Mouse (Mus musculus) retina, postnatal 1 day (tissue): Measurements from ENCODE around the gene Hist1h3g.
"Not testable (repeated sequence)": the region's sequence is repeated elsewhere in the genome, so short reads cannot be mapped to it uniquely, and the experiment has no call there.

Source experiments
- DNase-seq: peaks from one replicate; pipeline ENCODE4 v3.0.0-alpha.2; 2012

The Hist1h3g gene

GRCm38 (mm10) chr13:23560699-23561098, 25.5 kb downstream of the Hist1h3g start:
- DNase-seq = not testable (repeated sequence)

- DNase-seq = not testable (repeated sequence)
These were observed 26.3 kb downstream of the Hist1h3g start for GRCm38 (mm10) chr13:23561531-23561882.

- peak; percentile 99 for DNase-seq
These were observed 26.8 kb downstream of the Hist1h3g start, which contains the start of gene Hist1h3e for GRCm38 (mm10) chr13:23561883-23562659. Hist1h3e (minus strand) TSS chr13:23562369.

DNA sequence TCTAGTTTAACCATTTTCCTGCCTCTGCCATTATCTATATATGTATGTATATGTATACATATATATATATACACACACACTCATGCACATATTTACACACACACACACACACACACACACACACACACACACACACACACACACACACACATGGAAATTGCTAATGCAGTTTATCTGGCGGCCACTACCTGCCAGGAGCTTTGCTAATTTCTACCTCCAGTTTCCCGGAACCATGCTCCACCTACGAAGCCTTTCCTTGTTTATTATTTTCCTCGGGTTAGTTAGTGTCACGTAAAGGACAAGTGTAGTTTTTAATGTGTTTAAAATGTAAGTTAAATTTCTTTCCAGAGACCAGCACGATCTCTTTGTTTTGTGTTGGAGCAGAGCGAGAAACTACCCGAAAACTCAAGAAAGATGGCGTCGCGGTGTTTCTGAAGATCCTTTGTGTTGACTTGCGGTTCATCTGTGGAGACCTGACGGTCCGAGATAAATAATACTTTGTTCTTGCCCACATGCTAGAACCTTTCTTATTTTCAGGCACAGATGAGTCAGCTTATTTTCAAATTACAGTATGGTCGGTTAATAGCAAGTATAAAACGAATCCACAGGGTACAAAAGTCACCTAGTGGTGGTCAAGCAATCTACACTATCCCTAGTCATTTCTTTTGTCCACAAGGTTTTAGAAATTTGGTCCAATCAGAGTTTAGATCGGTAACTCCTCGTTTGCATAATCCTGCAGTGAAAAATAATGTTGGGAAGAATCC, 27.7 kb downstream of the Hist1h3g start:
- DNase-seq = peak; percentile 91

DNA sequence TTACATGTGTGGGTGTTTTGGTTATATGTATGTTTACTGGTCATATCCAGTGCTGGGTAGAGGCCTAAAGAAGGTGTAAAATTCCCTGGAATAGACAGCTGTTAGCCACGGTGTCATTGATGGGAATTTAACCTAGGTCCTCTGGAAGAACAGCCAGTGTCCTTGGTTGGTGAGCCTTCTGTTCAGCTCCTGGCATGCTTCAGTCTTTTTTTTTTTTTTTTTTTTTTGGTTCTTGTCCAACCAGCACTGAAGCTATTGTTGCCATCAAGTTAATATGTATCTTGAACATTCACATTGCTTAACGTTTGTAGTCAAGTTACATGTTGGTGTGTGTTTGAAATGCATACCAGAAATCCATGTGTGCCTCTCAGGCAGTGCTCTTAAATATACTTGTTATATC, 29.3 kb downstream of the Hist1h3g start:
- no peak for DNase-seq

DNA sequence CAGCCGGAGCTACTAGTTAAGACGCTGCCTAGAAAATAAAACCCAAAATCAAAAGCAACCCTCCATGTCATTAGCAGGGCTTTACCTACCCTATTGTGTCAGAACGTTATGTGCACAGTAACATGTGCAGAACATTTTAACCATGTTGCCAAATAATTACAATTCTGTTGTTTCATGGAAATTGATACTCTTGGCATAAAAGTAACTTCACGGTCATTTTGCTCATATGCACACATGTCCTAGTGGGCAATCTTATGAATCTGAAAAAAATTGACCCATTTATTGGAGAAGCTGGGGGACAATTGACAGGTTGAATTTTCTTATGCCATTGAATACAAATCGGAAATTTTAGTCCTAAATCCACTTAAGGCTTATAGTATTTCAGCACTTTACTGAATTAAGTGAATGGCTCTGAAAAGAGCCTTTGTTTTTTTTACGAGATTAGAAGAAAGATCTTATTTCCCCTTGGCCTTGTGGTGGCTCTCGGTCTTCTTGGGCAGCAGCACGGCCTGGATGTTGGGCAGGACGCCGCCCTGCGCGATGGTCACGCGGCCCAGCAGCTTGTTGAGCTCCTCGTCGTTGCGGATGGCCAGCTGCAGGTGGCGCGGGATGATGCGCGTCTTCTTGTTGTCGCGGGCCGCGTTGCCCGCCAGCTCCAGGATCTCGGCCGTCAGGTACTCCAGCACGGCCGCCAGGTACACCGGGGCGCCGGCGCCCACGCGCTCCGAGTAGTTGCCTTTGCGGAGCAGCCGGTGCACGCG, 35.2 kb downstream of the Hist1h3g start:
- peak; percentile 36 for DNase-seq

- peak; percentile 97 for DNase-seq
These were observed 35.8 kb downstream of the Hist1h3g start, which contains the start of the genes Hist1h2ae and Hist1h2bg for GRCm38 (mm10) chr13:23571022-23571503. Hist1h2ae (minus strand) TSS chr13:23571220. Hist1h2bg (plus strand) TSS chr13:23571396.

GRCm38 (mm10) chr13:23571504-23572217, 36.4 kb downstream of the Hist1h3g start:
- DNase-seq = peak; percentile 64

DNA sequence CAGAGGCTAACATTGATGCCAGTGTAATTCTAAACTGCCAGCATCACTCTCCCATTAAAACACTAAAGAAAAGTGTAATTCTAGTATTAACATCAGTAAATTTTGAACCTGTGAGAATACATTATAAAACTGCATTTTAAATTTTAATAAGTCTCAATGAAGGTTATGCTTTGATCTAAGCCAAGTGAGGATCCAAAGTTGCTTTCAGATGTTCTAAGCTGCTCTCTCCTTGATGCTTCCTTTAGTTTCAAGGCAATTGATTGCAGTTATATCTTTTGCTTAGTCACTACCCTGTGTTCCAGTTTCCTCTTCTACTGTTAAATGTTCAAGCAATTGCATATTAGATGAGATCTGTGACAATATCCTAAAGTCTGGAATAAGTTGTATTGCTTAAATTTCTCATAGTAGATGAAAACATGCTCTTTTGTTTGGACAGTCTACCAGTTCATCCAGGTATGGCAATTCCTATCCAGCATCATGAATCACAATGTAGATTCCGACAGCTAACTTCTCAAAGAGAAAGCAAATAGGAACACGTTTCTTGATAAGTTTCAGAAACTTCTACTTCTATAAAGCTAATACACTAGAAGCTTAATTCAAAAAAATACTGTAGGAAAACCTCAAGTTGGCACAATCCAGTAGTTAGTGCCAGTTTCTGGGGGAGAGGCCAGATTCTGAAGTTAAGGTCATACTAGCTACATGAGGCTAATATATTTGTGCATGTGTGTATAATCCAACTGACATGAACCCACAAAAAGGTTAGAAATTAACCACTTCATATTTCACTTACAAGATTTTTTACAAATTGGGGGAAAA, 37.2 kb downstream of the Hist1h3g start:
- DNase-seq = no peak

GRCm38 (mm10) chr13:23573034-23573897, 38.0 kb downstream of the Hist1h3g start:
- DNase-seq = not testable (repeated sequence)

- peak; percentile 100 for DNase-seq
These were observed 38.8 kb downstream of the Hist1h3g start, which contains the start of the genes Hist1h2bf and Hist1h2ad for GRCm38 (mm10) chr13:23573898-23574524. Hist1h2bf (minus strand) TSS chr13:23574196. Hist1h2ad (plus strand) TSS chr13:23574381.

DNA sequence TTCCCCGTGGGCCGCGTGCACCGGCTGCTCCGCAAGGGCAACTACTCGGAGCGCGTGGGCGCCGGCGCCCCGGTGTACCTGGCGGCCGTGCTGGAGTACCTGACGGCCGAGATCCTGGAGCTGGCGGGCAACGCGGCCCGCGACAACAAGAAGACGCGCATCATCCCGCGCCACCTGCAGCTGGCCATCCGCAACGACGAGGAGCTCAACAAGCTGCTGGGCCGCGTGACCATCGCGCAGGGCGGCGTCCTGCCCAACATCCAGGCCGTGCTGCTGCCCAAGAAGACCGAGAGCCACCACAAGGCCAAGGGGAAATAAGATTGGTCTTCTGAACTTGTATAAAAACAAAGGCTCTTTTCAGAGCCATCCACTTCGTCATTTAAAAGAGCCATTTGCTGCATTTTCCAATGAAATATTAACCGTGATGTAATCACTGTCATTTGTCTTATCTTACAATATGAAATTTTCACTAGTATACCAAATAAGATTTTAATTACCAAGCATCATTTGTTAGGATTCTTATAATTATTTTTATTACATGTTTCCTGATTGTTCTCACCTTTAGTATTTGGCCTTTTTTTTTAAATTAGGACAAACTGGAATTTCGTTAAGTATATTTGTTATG, 39.4 kb downstream of the Hist1h3g start:
- DNase-seq = peak; percentile 46

- peak; percentile 93 for DNase-seq
These were observed 40.1 kb downstream of the Hist1h3g start, which contains the start of gene Hist1h3d for GRCm38 (mm10) chr13:23575271-23575851. Hist1h3d (plus strand) TSS chr13:23575763.

DNA sequence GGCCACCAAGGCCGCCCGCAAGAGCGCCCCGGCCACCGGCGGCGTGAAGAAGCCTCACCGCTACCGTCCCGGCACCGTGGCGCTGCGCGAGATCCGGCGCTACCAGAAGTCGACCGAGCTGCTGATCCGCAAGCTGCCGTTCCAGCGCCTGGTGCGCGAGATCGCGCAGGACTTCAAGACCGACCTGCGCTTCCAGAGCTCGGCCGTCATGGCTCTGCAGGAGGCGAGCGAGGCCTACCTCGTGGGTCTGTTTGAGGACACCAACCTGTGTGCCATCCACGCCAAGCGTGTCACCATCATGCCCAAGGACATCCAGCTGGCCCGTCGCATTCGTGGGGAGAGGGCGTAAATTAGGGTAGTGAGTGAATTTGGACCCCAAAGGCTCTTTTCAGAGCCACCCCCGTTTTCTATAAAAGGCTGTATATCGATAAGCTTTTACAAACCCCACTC, 40.7 kb downstream of the Hist1h3g start:
- DNase-seq = peak; percentile 39

DNA sequence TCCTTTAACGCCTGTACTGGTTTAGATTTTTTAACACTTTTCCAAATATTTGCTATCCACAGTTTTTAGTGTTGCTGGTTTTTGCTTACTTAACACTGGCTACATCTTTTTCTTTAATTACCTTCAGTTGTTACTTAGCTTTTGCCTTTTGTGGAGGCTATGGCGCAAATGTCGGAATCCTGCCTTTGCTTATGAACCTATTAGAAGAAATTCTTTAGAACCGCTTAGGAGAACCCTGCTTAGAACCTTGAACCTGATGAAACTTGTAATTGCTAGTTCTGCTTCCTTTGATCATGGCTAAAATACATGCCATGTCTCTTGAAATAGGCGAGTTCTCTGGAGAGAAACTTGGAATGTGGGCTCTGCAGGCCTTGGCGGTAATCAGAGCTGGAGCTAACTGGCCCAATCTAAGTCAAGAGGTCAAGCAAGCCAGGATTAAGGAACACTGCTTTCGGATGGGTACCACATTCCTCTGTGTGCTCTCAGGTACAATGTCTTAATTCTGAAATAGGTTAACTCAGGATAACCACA, 41.2 kb downstream of the Hist1h3g start:
- peak; percentile 27 for DNase-seq

- no peak for DNase-seq
These were observed 41.9 kb downstream of the Hist1h3g start for GRCm38 (mm10) chr13:23576906-23577639.

- no peak for DNase-seq
These were observed 42.6 kb downstream of the Hist1h3g start for GRCm38 (mm10) chr13:23577835-23578234.
